Mouse (Mus musculus): Measurements from ENCODE around the gene Crybg1. TPM values are rescaled to one million over a fixed set of nuclear protein-coding genes. Genes with fewer than 3 reads are reported as not detected.

Gene Crybg1
- polyA plus RNA-seq, 1 experiment, result 0.40 TPM

- no peak overlapping the region for H3K27ac ChIP-seq (ENCODE audit: insufficient read depth, low read length)
- TF ChIP-seq CTCF (IDR thresholded peaks at IDR 0.05; ENCODE audit: extremely low read depth, insufficient read depth, low read length) (no peak), POLR2A (IDR thresholded peaks at IDR 0.05; ENCODE audit: extremely low read depth, insufficient read depth, low read length) (no peak)
- H3K4me1 ChIP-seq (ENCODE audit: control insufficient read depth, insufficient read depth, low read length), result no peaks in the 10 kb centered on the region
Measured at GRCm38 (mm10) chr10:44111168-44111567, 37.5 kb downstream of the Crybg1 start.

GRCm38 (mm10) chr10:44110460-44110859 is 38.2 kb downstream of the Crybg1 start:
- Histone ChIP-seq H3K27ac (ENCODE audit: insufficient read depth, low read length) (no peak overlapping the region), H3K4me1 (ENCODE audit: control insufficient read depth, insufficient read depth, low read length) (no peaks in the 10 kb centered on the region), H3K4me3 (ENCODE audit: insufficient read depth, low read length) (no peak overlapping the region)
- no peak for TF ChIP-seq CTCF (IDR thresholded peaks at IDR 0.05; ENCODE audit: extremely low read depth, insufficient read depth, low read length)
- TF ChIP-seq POLR2A (IDR thresholded peaks at IDR 0.05; ENCODE audit: extremely low read depth, insufficient read depth, low read length), result no peak

More at GRCm38 (mm10) chr10:44111168-44111567, 37.5 kb downstream of the Crybg1 start:
- H3K4me3 ChIP-seq (ENCODE audit: insufficient read depth, low read length), result no peak overlapping the region

GRCm38 (mm10) chr10:44094794-44095193 is 53.9 kb downstream of the Crybg1 start:
- H3K4me3 ChIP-seq (ENCODE audit: insufficient read depth, low read length), result no peak overlapping the region
- TF ChIP-seq CTCF (IDR thresholded peaks at IDR 0.05; ENCODE audit: extremely low read depth, insufficient read depth, low read length) (no peak), POLR2A (IDR thresholded peaks at IDR 0.05; ENCODE audit: extremely low read depth, insufficient read depth, low read length) (no peak)
- no peak overlapping the region for H3K27ac ChIP-seq (ENCODE audit: insufficient read depth, low read length)
- H3K4me1 ChIP-seq (ENCODE audit: control insufficient read depth, insufficient read depth, low read length), result no peaks in the 10 kb centered on the region

- Histone ChIP-seq H3K4me1 (ENCODE audit: control insufficient read depth, insufficient read depth, low read length) (no peaks in the 10 kb centered on the region), H3K27ac (ENCODE audit: insufficient read depth, low read length) (no peak overlapping the region), H3K4me3 (ENCODE audit: insufficient read depth, low read length) (no peak overlapping the region)
- TF ChIP-seq POLR2A (IDR thresholded peaks at IDR 0.05; ENCODE audit: extremely low read depth, insufficient read depth, low read length), result no peak
- no peak for TF ChIP-seq CTCF (IDR thresholded peaks at IDR 0.05; ENCODE audit: extremely low read depth, insufficient read depth, low read length)
Measured at GRCm38 (mm10) chr10:44091757-44092156, 56.9 kb downstream of the Crybg1 start.

- no peak for TF ChIP-seq CTCF (IDR thresholded peaks at IDR 0.05; ENCODE audit: extremely low read depth, insufficient read depth, low read length)
- TF ChIP-seq POLR2A (IDR thresholded peaks at IDR 0.05; ENCODE audit: extremely low read depth, insufficient read depth, low read length), result no peak
- Histone ChIP-seq H3K4me3 (ENCODE audit: insufficient read depth, low read length) (no peak overlapping the region), H3K4me1 (ENCODE audit: control insufficient read depth, insufficient read depth, low read length) (no peaks in the 10 kb centered on the region), H3K27ac (ENCODE audit: insufficient read depth, low read length) (no peak overlapping the region)
Measured at GRCm38 (mm10) chr10:44080351-44080750, 68.3 kb downstream of the Crybg1 start.

GRCm38 (mm10) chr10:44078799-44079521 is 69.7 kb downstream of the Crybg1 start:
- no peak for TF ChIP-seq CTCF (IDR thresholded peaks at IDR 0.05; ENCODE audit: extremely low read depth, insufficient read depth, low read length)
- no peak for TF ChIP-seq POLR2A (IDR thresholded peaks at IDR 0.05; ENCODE audit: extremely low read depth, insufficient read depth, low read length)
- Histone ChIP-seq H3K4me3 (ENCODE audit: insufficient read depth, low read length) (no peak overlapping the region), H3K27ac (ENCODE audit: insufficient read depth, low read length) (no peak overlapping the region), H3K4me1 (ENCODE audit: control insufficient read depth, insufficient read depth, low read length) (no peaks in the 10 kb centered on the region)

- Histone ChIP-seq H3K27ac (ENCODE audit: insufficient read depth, low read length) (no peak overlapping the region), H3K4me1 (ENCODE audit: control insufficient read depth, insufficient read depth, low read length) (no peaks in the 10 kb centered on the region), H3K4me3 (ENCODE audit: insufficient read depth, low read length) (no peak overlapping the region)
- no peak for TF ChIP-seq POLR2A (IDR thresholded peaks at IDR 0.05; ENCODE audit: extremely low read depth, insufficient read depth, low read length)
- TF ChIP-seq CTCF (IDR thresholded peaks at IDR 0.05; ENCODE audit: extremely low read depth, insufficient read depth, low read length), result peak; percentile 66
Measured at GRCm38 (mm10) chr10:44071095-44071494, 77.6 kb downstream of the Crybg1 start.

GRCm38 (mm10) chr10:44069131-44069530 is 79.5 kb downstream of the Crybg1 start:
- H3K27ac ChIP-seq (ENCODE audit: insufficient read depth, low read length), result no peak overlapping the region
- no peak overlapping the region for H3K4me3 ChIP-seq (ENCODE audit: insufficient read depth, low read length)
- no peaks in the 10 kb centered on the region for H3K4me1 ChIP-seq (ENCODE audit: control insufficient read depth, insufficient read depth, low read length)
- TF ChIP-seq POLR2A (IDR thresholded peaks at IDR 0.05; ENCODE audit: extremely low read depth, insufficient read depth, low read length) (no peak), CTCF (IDR thresholded peaks at IDR 0.05; ENCODE audit: extremely low read depth, insufficient read depth, low read length) (no peak)

- Histone ChIP-seq H3K4me3 (ENCODE audit: insufficient read depth, low read length) (no peak overlapping the region), H3K4me1 (ENCODE audit: control insufficient read depth, insufficient read depth, low read length) (no peaks in the 10 kb centered on the region), H3K27ac (ENCODE audit: insufficient read depth, low read length) (no peak overlapping the region)
- TF ChIP-seq CTCF (IDR thresholded peaks at IDR 0.05; ENCODE audit: extremely low read depth, insufficient read depth, low read length) (no peak), POLR2A (IDR thresholded peaks at IDR 0.05; ENCODE audit: extremely low read depth, insufficient read depth, low read length) (no peak)
Measured at GRCm38 (mm10) chr10:44065848-44066360, 82.7 kb downstream of the Crybg1 start.

GRCm38 (mm10) chr10:44062981-44063380 is 85.7 kb downstream of the Crybg1 start:
- H3K4me1 ChIP-seq (ENCODE audit: control insufficient read depth, insufficient read depth, low read length), result no peaks in the 10 kb centered on the region
- no peak overlapping the region for H3K27ac ChIP-seq (ENCODE audit: insufficient read depth, low read length)
- no peak for TF ChIP-seq CTCF (IDR thresholded peaks at IDR 0.05; ENCODE audit: extremely low read depth, insufficient read depth, low read length)
- TF ChIP-seq POLR2A (IDR thresholded peaks at IDR 0.05; ENCODE audit: extremely low read depth, insufficient read depth, low read length), result no peak
- no peak overlapping the region for H3K4me3 ChIP-seq (ENCODE audit: insufficient read depth, low read length)

Data from cortical plate, adult 2 months (tissue).